Comparison of ENCODE assay signal across 22 mouse cellular contexts in the genomic region with DNA sequence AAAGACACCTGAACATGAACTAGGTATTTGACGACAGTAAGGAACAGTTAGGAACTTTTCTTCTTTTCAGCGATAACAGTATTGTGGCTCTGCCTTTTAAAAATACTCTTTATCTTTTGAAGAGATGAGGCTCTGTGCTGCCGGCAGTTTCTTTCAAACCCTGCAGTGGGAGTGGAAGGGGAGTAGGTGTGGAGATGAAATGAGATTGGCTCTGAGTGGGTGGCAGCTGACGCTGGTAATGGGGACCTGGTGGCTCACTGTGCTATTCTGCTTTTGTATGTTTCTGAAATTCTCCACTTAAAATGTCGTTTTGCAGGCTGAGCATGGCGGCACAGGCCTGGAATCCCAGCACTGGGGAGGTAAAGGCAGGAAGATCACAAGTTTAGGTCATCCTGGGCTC. TPM values are rescaled to one million over a fixed set of nuclear protein-coding genes. Genes with fewer than 3 reads are reported as not detected.
DNase-seq lines count a peak whose midpoint lies in the region; ATAC-seq and TF ChIP-seq lines count a peak whose summit lies in the region.
"Had no signal": no experiment of that assay in that cellular context is flagged by ENCODE, and none has a peak within 500 bp of the region (broad histone marks: within the 10 kb centered on the region; RNA-seq: fewer than 3 reads in every experiment).

No protein-coding gene starts in this region.

- ATAC-seq in heart, embryonic 12.5 days (ENCODE audit: insufficient number of reproducible peaks, low FRiP score): no peak
- ATAC-seq in forebrain, embryonic 12.5 days (ENCODE audit: low FRiP score): no peak
- ATAC-seq: forebrain, embryonic 16.5 days; hindbrain, postnatal 0 days; midbrain, embryonic 16.5 days had no signal

- WGBS in heart, embryonic 12.5 days: 54% methylated on average over 6 of the region's 6 CpGs
- WGBS in forebrain, embryonic 12.5 days: 77% methylated on average over 6 of the region's 6 CpGs

- no peaks in the 10 kb centered on the region for H3K36me3 ChIP-seq in heart, embryonic 12.5 days
- no peaks in the 10 kb centered on the region for H3K36me3 ChIP-seq in forebrain, embryonic 12.5 days (replicated peaks)
- H3K36me3 ChIP-seq: hindbrain, embryonic 10.5 days had no signal

- H3K9me3 ChIP-seq in heart, embryonic 12.5 days (replicated peaks): no peaks in the 10 kb centered on the region
- no peaks in the 10 kb centered on the region for H3K9me3 ChIP-seq in forebrain, embryonic 12.5 days
- H3K9me3 ChIP-seq: embryonic facial prominence, embryonic 13.5 days; hindbrain, embryonic 10.5 days had no signal

- H3K27ac ChIP-seq in left cerebral cortex, adult 2 months: peak overlapping the region; percentile 78
- H3K27ac ChIP-seq in heart, embryonic 12.5 days (ENCODE audit: poor library complexity, severe bottlenecking): no peak overlapping the region
- no peak overlapping the region for H3K27ac ChIP-seq in forebrain, embryonic 12.5 days
- H3K27ac ChIP-seq: embryonic facial prominence, embryonic 13.5 days; hindbrain, embryonic 10.5 days; hindbrain, postnatal 0 days had no signal

- H3K4me2 ChIP-seq in heart, embryonic 12.5 days: no peak overlapping the region
- no peak overlapping the region for H3K4me2 ChIP-seq in forebrain, embryonic 12.5 days
- H3K4me2 ChIP-seq: embryonic facial prominence, embryonic 13.5 days; liver, embryonic 11.5 days had no signal

- intact Hi-C loops in left cerebral cortex, postnatal 10 days (cut with DNase I): no loop called here
- intact Hi-C loops in left cerebral cortex, adult 2 months (cut with DNase I): no loop called here

- no peak for TF ChIP-seq CTCF in left cerebral cortex, adult 2 months (IDR thresholded peaks at IDR 0.05)

- no peak overlapping the region for H3K9ac ChIP-seq in heart, embryonic 12.5 days
- H3K9ac ChIP-seq in forebrain, embryonic 12.5 days: no peak overlapping the region
- H3K9ac ChIP-seq: embryonic facial prominence, embryonic 13.5 days had no signal

- H3K4me1 ChIP-seq in heart, embryonic 12.5 days (replicated peaks): no peaks in the 10 kb centered on the region
- H3K4me1 ChIP-seq in forebrain, embryonic 12.5 days: peaks cover 5% of the 10 kb centered on the region; the same call in 1 of the 2 replicates
- H3K4me1 ChIP-seq: embryonic facial prominence, embryonic 13.5 days had no signal

- no peak overlapping the region for H3K4me3 ChIP-seq in left cerebral cortex, adult 2 months
- no peak overlapping the region for H3K4me3 ChIP-seq in heart, embryonic 12.5 days
- no peak overlapping the region for H3K4me3 ChIP-seq in forebrain, embryonic 12.5 days (replicated peaks)
- H3K4me3 ChIP-seq: embryonic facial prominence, embryonic 13.5 days; hindbrain, embryonic 10.5 days had no signal

- DNase-seq in left cerebral cortex, adult 11 months (ENCODE audit: low spot score): peak; percentile 62
- no peak for DNase-seq in left cerebral cortex, postnatal 10 days (ENCODE audit: extremely low spot score in 1 of 2, low spot score in 2 of 2)
- peak; percentile 69 to 83 for DNase-seq in frontal cortex, adult 2 months (ENCODE audit: extremely low spot score in 1 of 2, low spot score in 1 of 2)
- peak; percentile 61 to 68 for DNase-seq in left cerebral cortex, adult 2 months (ENCODE audit: extremely low spot score in 1 of 2, low spot score in 2 of 2)
- peak; percentile 51 to 68 for DNase-seq in right cerebral cortex, postnatal 10 days (ENCODE audit: low spot score in 2 of 2)
- DNase-seq in adrenal gland, postnatal 14 days: no peak
- DNase-seq: adrenal gland, adult 8-10 months; cerebellum, postnatal 10 days; gastrocnemius, postnatal 36 days; kidney, adult 11 months; kidney, postnatal 10 days; lung, adult 2 months; lung, postnatal 36 days; thymus, adult 2 months had no signal

- peaks cover 63% of the 10 kb centered on the region for H3K27me3 ChIP-seq in heart, embryonic 12.5 days (replicated peaks)
- no peaks in the 10 kb centered on the region for H3K27me3 ChIP-seq in forebrain, embryonic 12.5 days
- H3K27me3 ChIP-seq: embryonic facial prominence, embryonic 13.5 days had no signal

RNA-seq across cellular contexts. Expression of a gene that starts 36.2 kb away (rescaled TPM):
- total RNA-seq in left cerebral cortex, postnatal 10 days (2021): 1 to 10 TPM; 6.7 to 7.0 TPM
- 10.1 and 12.2 TPM in 2 replicates for polyA plus RNA-seq in frontal cortex, adult 2 months (2012; rRNA removed)
- total RNA-seq in left cerebral cortex, adult 2 months (2021): 10 to 100 TPM in 1 of 2 experiments, 1 to 10 TPM in 1; 7.7 to 10.5 TPM
- 0.14 and 0.24 TPM in 2 replicates for polyA plus RNA-seq in heart, embryonic 12.5 days (2016; fragmentation: Nextera tagmentation; extraction: Ambion mirVana)
- total RNA-seq in adrenal gland, postnatal 14 days (2021): 0.11 and 0.19 TPM in 2 replicates
- 3.6 and 4.8 TPM in 2 replicates for polyA plus RNA-seq in forebrain, embryonic 12.5 days (2016; fragmentation: Nextera tagmentation; extraction: Ambion mirVana)

RNA-seq across cellular contexts. Expression of a gene that starts 45.8 kb away (rescaled TPM):
- total RNA-seq in left cerebral cortex, postnatal 10 days (2021): 1 to 10 TPM; 1.8 to 2.1 TPM
- polyA plus RNA-seq in frontal cortex, adult 2 months (2012; rRNA removed): 2.5 and 2.6 TPM in 2 replicates
- total RNA-seq in left cerebral cortex, adult 2 months (2021): 1 to 10 TPM; 1.2 to 1.4 TPM
- 0.71 and 0.95 TPM in 2 replicates for polyA plus RNA-seq in heart, embryonic 12.5 days (2016; fragmentation: Nextera tagmentation; extraction: Ambion mirVana)
- 1.8 and 2.2 TPM in 2 replicates for total RNA-seq in adrenal gland, postnatal 14 days (2021)
- polyA plus RNA-seq in forebrain, embryonic 12.5 days (2016; fragmentation: Nextera tagmentation; extraction: Ambion mirVana): 0.34 and 0.58 TPM in 2 replicates

Comparison
In these comparisons a context has a peak if more than half of its experiments do, and no peak if none do; other contexts are left out.
1. DNase-seq: peak in left cerebral cortex, adult 11 months (single experiment), frontal cortex, adult 2 months (2 of 2), left cerebral cortex, adult 2 months (2 of 2) and right cerebral cortex, postnatal 10 days (2 of 2); none in left cerebral cortex, postnatal 10 days (0 of 2) and adrenal gland, postnatal 14 days (single experiment).